Mouse (Mus musculus) heart, adult 2 months (tissue): ENCODE measurements around the gene Ivns1abp. TPM values are rescaled to one million over a fixed set of nuclear protein-coding genes. Genes with fewer than 3 reads are reported as not detected.

Source experiments
- DNase-seq, 2 experiments: peaks; one replicate each; pipeline ENCODE4 v3.0.0; 2021
- H3K27ac ChIP-seq: fragments of 200-600 bp; 2 replicates; pipeline ENCODE4 v1.8.1; 2022
- H3K27me3 ChIP-seq: fragments of 200-500 bp; 2 replicates; pipeline ENCODE4 v1.6.1; 2012; ENCODE audit warnings: mild to moderate bottlenecking, low read length, inconsistent platforms, mixed read lengths; ENCODE audit not compliant: control insufficient read depth, insufficient read depth
- H3K36me3 ChIP-seq: fragments of 200-500 bp; 2 replicates; pipeline ENCODE4 v1.6.1; 2012; ENCODE audit warnings: low read length, inconsistent platforms; ENCODE audit not compliant: control insufficient read depth, insufficient read depth
- H3K4me1 ChIP-seq: fragments of 200-500 bp; 2 replicates; pipeline ENCODE4 v1.6.1; 2011; ENCODE audit warnings: low read length; ENCODE audit not compliant: control insufficient read depth, insufficient read depth
- H3K4me3 ChIP-seq: fragments of 200-600 bp; 2 replicates; pipeline ENCODE4 v1.8.1; 2022
- H3K79me2 ChIP-seq: fragments of 200-500 bp; replicated peaks from 2 replicates; pipeline ENCODE4 v1.6.1; 2012; ENCODE audit warnings: mild to moderate bottlenecking, inconsistent platforms, low read length, moderate library complexity, mixed read lengths; ENCODE audit not compliant: control insufficient read depth, insufficient read depth
- H3K9ac ChIP-seq: fragments of 200-500 bp; 2 replicates; pipeline ENCODE4 v1.6.1; 2012; ENCODE audit warnings: low read depth, mild to moderate bottlenecking, control low read depth, inconsistent platforms, low read length, mixed read lengths
- CTCF ChIP-seq: fragments of 200-600 bp; IDR thresholded peaks from 2 replicates; pipeline ENCODE4 v1.8.1; 2022; ENCODE audit warnings: antibody characterized with exemption, mild to moderate bottlenecking, moderate library complexity
- EP300 ChIP-seq: fragments of 200-500 bp; IDR thresholded peaks from 2 replicates; pipeline ENCODE4 v1.6.1; 2011; ENCODE audit warnings: low read depth, low read length, control low read depth; ENCODE audit not compliant: insufficient read depth
- POLR2A ChIP-seq: fragments of 200-500 bp; IDR thresholded peaks from 2 replicates; pipeline ENCODE4 v1.6.1; 2011; ENCODE audit warnings: mild to moderate bottlenecking, low read depth, low read length, control low read depth; ENCODE audit not compliant: insufficient read depth
- WGBS: fragments of 180-500 bp; shearing (Covaris S2); methylation state at CpG from one replicate; pipeline ENCODE4 v1.1.7; 2018; 5-methylcytosine and 5-hydroxymethylcytosine counted together
- intact Hi-C: fragments of 180-260 bp; cut with DNase I; formaldehyde crosslinking; loops from one replicate; pipeline ENCODE4 v1.15.1; 2025
- polyA plus RNA-seq: library from polyadenylated mRNA; depleted of rRNA; stranded (reverse); fragments of >200 nt; gene quantifications from 2 replicates; pipeline ENCODE4 v1.2.3, GENCODE M21; 2012
- total RNA-seq, 2 experiments: library from RNA; stranded (reverse); gene quantifications; 2 replicates each; pipeline ENCODE4 v1.2.3; 2021

Gene Ivns1abp
- total and polyA plus RNA-seq, 3 experiments = 259 to 843 (median 659) TPM

GRCm38 (mm10) chr1:151311379-151311778 is 32.9 kb upstream of the Ivns1abp start:
- 97% methylated on average over 11 of the region's 11 CpGs for WGBS
- DNase-seq = no peak
- Histone ChIP-seq H3K27me3 (no peaks in the 10 kb centered on the region), H3K9ac (no peak overlapping the region), H3K4me3 (no peak overlapping the region), H3K27ac (no peak overlapping the region), H3K4me1 (no peaks in the 10 kb centered on the region; the same call in 1 of the 2 replicates), H3K79me2 (no peaks in the 10 kb centered on the region), H3K36me3 (no peaks in the 10 kb centered on the region)
- intact Hi-C loops = no loop called here
- no peak for TF ChIP-seq CTCF
- TF ChIP-seq EP300 = no peak
- TF ChIP-seq POLR2A = no peak

- WGBS = 87% methylated on average over 7 of the region's 7 CpGs
- Histone ChIP-seq H3K27me3 (no peaks in the 10 kb centered on the region), H3K79me2 (no peaks in the 10 kb centered on the region), H3K36me3 (no peaks in the 10 kb centered on the region), H3K9ac (no peak overlapping the region), H3K4me1 (no peaks in the 10 kb centered on the region), H3K4me3 (no peak overlapping the region), H3K27ac (no peak overlapping the region)
- intact Hi-C loops = no loop called here
- DNase-seq = no peak
- TF ChIP-seq EP300 (no peak), CTCF (no peak), POLR2A (no peak)
These were observed 25.0 kb upstream of the Ivns1abp start for GRCm38 (mm10) chr1:151319267-151319666.

DNA sequence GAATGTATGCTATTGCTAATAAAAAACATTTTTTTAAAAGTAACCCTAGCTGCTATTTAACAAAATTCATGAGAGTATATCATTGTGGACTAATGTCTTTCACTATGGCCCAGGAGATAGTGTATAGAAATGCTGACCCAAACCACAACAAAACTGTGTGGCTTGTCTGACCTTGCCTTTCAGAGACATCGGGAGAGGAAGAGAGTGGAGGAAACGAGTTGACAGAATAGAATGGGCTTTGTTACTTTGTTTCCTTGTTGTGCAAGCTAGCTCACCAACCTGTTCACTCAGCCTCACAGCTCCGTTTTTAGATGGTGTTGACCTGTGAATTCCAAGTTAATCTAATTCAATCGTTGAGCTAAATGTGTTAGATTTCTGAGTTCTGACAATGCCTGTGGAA is 23.9 kb upstream of the Ivns1abp start:
- Histone ChIP-seq H3K4me1 (no peaks in the 10 kb centered on the region), H3K79me2 (no peaks in the 10 kb centered on the region), H3K27ac (no peak overlapping the region), H3K36me3 (no peaks in the 10 kb centered on the region), H3K27me3 (no peaks in the 10 kb centered on the region), H3K4me3 (no peak overlapping the region), H3K9ac (no peak overlapping the region)
- intact Hi-C loops = no loop called here
- TF ChIP-seq EP300 = no peak
- no peak for TF ChIP-seq POLR2A
- TF ChIP-seq CTCF = no peak
- no peak for DNase-seq
- 34% methylated on average over 4 of the region's 4 CpGs for WGBS

GRCm38 (mm10) chr1:151325328-151325727 is 18.9 kb upstream of the Ivns1abp start:
- H3K79me2 ChIP-seq = no peaks in the 10 kb centered on the region
- no peaks in the 10 kb centered on the region for H3K27me3 ChIP-seq
- H3K27ac ChIP-seq = no peak overlapping the region
- H3K36me3 ChIP-seq = no peaks in the 10 kb centered on the region
- no peak for DNase-seq
- no peak overlapping the region for H3K9ac ChIP-seq
- H3K4me3 ChIP-seq = no peak overlapping the region
- intact Hi-C loops = no loop called here
- H3K4me1 ChIP-seq = peaks cover 2% of the 10 kb centered on the region
- WGBS = 95% methylated on average over 1 of the region's 1 CpGs
- TF ChIP-seq CTCF (no peak), POLR2A (no peak), EP300 (no peak)

DNA sequence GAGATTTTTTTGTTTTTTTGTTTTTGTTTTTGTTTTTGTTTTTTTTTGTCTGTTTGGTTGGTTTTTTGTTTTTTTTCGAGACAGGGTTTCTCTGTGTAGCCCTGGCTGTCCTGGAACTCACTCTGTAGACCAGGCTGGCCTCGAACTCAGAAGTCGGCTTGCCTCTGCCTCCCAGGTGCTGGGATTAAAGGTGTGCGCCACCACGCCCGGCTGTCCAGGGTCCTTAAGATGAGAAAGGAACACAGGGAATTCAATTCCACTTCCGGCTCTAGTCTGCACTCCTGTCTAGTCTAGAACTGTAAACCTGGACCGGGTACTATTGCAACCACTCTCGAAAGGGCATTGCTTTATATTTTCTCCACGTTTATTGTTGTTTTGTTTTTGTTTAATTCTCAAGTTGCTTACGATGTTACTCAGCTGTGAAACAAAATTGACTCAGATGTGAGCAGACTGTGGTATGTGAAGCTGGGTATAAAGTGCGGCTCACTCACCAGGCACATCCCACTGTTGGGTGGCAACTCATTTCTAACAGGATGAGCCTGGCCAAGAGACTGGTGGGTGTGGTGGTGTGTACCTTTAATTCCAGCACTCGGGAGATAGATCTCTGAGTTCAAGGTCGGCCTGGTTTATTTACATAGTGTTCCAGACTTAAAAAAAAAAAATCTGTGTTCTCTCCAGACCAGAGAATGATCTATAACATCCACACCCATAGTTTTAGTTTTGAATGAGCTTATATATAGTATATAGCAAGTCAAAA is 15.8 kb upstream of the Ivns1abp start:
- H3K9ac ChIP-seq = no peak overlapping the region
- TF ChIP-seq EP300 (no peak), POLR2A (no peak), CTCF (no peak)
- WGBS = 82% methylated on average over 14 of the region's 14 CpGs
- H3K36me3 ChIP-seq = no peaks in the 10 kb centered on the region
- H3K27ac ChIP-seq = no peak overlapping the region
- intact Hi-C loops = no loop called here
- peaks cover 2% of the 10 kb centered on the region for H3K4me1 ChIP-seq
- H3K4me3 ChIP-seq = no peak overlapping the region
- no peaks in the 10 kb centered on the region for H3K79me2 ChIP-seq
- DNase-seq = no peak
- no peaks in the 10 kb centered on the region for H3K27me3 ChIP-seq

DNA sequence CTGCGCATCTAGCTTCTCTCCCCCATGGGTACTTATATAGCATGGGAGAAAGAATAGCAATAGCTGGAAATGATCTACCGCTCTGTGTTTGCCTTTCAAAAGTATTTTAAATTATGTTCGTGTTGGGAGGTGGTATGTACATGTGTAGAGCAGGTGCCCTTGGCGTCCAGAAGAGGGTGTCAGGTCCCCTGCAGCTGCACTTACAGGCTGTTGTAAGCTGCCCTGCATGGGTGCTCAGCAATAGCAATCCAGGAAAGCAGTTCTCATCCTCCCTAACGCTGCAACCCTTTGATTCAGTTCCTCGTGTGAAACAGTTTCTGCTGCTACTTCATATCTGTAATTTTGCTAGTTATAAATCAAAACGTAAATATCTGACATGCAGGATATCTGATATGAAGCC is 14.7 kb upstream of the Ivns1abp start:
- no peak for DNase-seq
- intact Hi-C loops = no loop called here
- Histone ChIP-seq H3K9ac (no peak overlapping the region), H3K4me1 (peaks cover 2% of the 10 kb centered on the region), H3K27ac (no peak overlapping the region), H3K27me3 (no peaks in the 10 kb centered on the region), H3K4me3 (no peak overlapping the region), H3K79me2 (no peaks in the 10 kb centered on the region), H3K36me3 (no peaks in the 10 kb centered on the region)
- TF ChIP-seq EP300 = no peak
- TF ChIP-seq CTCF = no peak
- TF ChIP-seq POLR2A = no peak
- 77% methylated on average over 7 of the region's 7 CpGs for WGBS
